Mouse (Mus musculus) bone marrow macrophage, adult 2 months (primary cell): ENCODE measurements around the gene Fam217a.
"Not testable (repeated sequence)": the region's sequence is repeated elsewhere in the genome, so short reads cannot be mapped to it uniquely, and the experiment has no call there.

Source experiments
- CTCF ChIP-seq: IDR thresholded peaks from 2 replicates; pipeline ENCODE4 v1.5.1; 2012; ENCODE audit warnings: low read depth, mild to moderate bottlenecking, low read length, moderate library complexity
- POLR2A ChIP-seq: IDR thresholded peaks from 2 replicates; pipeline ENCODE4 v1.6.1; 2012; ENCODE audit warnings: mild to moderate bottlenecking, low read depth, low read length, borderline replicate concordance

DNA sequence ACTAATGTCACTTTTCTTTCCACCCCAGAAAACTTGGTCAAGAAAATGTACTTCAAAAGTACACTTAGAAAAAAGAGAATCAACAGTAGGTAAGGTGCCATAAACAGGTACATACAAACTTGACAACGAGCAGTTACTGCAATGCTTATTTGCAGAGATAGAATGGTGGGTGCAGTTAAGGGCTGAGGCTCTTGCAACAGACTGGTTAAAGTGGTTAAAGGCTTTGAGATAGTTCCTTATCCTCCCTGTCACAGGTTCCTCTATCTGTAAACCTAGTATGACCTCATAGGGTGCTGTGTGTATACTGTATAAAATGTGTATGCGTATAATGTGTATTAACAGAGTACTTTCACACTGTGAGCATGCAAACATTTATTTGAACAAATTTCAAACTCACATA lies 27.3 kb upstream of the Fam217a start:
- TF ChIP-seq CTCF, POLR2A: not testable (repeated sequence)
